Mouse (Mus musculus) telencephalon, adult 2 months (tissue): ENCODE measurements at regions not wholly inside any gene's neighbourhood (a gene's known extent, or its start where the extent isn't known, plus 50 kb on each side); places are given as distances from the start of the nearest gene placed in this dataset.

Experiments
- DNase-seq: peaks from one replicate; pipeline ENCODE4 v3.0.0-alpha.2; 2011; ENCODE audit warnings: low read depth, low spot score

DNA sequence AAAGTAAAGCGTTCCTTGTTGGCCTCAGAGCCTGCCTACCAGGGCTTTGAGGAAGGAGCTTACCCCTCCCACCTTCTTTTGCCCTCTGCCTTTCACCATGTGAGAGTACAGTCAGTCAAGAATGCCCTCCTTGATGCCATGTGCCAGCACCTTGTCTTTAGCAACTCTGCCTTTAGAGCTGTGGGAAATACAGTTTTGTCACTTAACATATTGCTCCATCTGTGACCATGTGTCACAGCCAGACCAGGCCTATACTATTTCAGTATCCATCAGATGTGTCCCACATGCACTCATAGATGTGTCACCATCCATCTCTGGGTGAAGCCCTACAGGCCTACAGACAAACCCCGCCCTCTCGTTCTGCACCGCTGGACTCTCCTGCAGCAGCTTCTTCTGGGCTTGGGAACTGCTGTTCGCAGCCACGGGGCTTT lies 355.9 kb downstream of the Agtpbp1 start:
- DNase-seq, result no peak

DNA sequence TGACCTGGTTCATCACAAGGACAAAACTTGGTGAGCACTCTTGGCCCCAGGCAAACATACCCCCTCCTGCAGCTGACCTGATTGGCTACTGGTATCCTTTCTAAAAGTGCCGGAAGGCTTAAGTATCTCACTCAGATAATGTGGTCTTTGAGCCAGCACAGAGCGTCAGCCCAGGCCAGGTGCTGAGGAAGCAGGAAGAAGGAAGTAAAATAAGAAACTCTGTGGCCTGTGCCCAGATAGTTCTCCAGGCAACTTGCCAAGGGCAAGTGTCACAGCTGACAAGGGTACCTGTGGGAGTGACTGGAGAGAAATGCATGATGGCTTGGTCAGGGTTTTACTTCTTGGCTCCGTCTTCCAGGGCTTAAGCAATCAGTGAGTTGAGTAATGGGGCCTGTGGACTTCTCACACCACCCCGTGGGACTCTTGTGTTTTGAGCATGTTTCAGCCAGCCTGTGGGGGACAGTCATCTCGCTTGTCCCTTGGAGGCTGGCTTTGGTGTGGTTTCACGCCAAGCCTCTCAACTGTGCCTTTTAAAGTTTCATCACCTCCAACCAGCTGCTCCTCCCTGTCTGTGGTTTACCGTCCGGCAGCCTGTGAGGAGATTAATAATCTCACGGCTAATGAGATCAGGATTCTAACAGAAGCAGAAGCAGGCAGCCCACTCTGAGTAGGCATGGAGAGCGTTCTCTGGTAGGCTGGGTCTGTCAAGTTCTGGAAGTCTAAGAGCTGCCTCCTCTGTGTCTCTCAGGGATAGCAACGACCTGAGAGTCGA lies 356.8 kb downstream of the Agtpbp1 start:
- DNase-seq, result no peak

- DNase-seq, result no peak
Measured at GRCm38 (mm10) chr13:59227523-59228058, 357.4 kb downstream of the Agtpbp1 start.

- no peak for DNase-seq
Measured at GRCm38 (mm10) chr13:59220587-59220986, 364.4 kb downstream of the Agtpbp1 start.

GRCm38 (mm10) chr13:59220156-59220555 lies 364.9 kb downstream of the Agtpbp1 start:
- no peak for DNase-seq

DNA sequence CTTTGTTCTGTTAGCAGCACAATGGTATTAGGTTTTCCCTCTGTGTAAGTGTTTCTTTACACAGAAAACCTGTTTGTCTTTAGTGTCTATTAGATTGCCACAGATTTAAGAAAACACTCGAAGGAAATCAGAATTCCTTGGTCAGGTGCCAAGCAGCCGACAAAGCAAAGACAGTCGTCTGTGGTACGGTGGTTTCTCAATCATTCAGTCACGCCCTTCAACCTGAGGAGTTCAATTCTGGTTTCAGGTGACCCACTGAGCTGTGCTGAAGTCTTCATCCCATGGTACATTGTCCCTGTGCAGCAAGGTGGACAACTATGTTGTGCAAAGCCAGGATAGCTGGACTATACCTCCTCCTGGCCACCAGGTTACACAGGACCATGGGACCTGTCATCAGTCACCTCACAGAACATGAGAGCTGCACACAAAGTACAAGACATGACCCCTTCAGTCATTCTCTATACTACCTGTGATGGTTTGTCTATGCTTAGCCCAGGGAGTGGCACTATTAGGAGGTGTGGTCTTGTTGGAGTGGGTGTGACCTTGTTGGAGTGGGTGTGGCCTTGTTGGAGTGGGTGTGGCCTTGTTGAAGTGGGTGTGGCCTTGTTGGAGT lies 368.2 kb downstream of the Agtpbp1 start:
- DNase-seq, result no peak

DNA sequence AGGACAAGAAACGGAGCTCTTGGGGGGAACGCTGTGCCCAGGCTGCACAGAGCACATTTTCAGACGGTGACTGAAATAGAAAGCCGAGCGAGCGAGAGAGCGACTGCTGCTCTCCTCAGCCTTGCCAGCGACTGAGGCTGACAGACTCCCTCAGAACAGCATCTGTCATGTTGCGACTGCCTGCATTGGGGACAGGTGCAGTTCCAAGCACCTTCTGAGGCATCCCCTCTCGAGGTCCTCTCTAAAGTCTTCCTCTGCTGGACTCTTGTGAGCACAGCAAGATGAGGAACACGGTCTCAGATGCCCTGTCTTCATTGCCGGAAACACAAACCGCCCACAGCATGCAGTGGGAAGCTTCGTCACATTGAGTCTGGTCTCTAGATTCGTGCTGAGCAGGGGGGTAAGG lies 372.7 kb downstream of the Agtpbp1 start:
- DNase-seq, result peak; percentile 92

- DNase-seq, result no peak
Measured at GRCm38 (mm10) chr13:59210828-59211227, 374.2 kb downstream of the Agtpbp1 start.

DNA sequence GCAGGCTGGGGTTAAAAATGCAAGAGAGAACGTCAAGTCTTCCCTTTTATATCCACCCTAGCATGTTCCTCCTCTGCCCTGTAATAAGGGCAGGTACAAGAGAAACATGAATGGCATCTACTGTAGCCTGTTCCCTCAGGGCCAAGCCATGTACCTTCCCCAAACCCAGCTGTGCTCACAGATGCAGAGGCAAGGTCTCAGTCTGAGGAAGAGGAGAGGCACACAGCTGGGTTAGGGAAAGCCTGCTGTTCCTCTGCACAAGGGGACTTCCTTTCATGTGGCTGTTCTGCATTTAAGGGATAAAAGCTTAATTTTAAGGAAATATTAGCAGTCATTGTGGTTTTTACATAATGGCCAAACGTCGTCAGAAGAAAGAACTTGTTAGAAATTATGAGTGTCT lies 378.8 kb downstream of the Agtpbp1 start:
- DNase-seq, result no peak

DNA sequence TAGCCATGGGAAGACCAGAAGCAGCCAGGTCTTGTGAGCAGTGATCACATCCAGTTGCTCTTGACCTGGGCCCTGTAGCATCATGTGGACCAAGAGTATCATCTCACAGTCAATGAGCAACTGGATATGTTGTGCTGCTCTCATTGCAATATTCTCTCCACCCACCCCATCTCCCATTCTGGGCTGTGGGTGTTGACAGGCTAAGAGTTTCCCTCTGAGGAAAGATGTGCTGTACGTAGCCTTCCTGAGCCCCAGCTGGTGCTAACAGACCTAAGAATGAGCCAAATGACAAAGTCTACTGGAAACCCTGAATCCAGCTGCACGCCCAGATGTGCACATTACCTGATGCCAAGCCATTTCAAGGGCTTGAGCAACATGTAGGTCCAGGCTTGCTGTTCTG lies 380.5 kb downstream of the Agtpbp1 start:
- no peak for DNase-seq

DNA sequence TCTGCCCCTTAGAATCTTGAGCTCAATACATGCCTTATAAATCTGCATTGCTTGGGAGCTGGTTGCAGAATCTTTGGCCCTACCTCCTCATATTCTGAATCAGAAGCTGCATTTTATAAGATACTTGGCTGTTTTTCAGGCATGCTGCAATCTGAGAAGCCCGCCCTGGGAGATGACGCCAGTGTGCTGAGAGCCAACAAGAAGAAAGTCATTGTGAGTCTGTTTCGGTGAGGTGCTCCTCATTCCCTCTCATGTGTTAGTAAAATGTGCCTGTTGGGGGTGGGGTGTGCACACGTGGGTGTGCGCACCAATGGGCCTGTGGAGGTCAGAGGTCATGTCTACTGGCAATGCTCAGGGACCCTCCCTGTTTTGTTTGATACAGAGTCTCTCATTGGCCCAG lies 388.7 kb downstream of the Agtpbp1 start:
- DNase-seq, result no peak

GRCm38 (mm10) chr13:59188431-59188830 lies 382.1 kb downstream of the Ntrk2 start:
- DNase-seq, result no peak
